Mouse (Mus musculus) small intestine, adult 2 months (tissue): ENCODE data around the gene Sptan1.

Source experiments
- CTCF ChIP-seq: fragments of 200-500 bp; IDR thresholded peaks from 2 replicates; pipeline ENCODE4 v1.5.1; 2012; ENCODE audit warnings: low read depth, mild to moderate bottlenecking, control low read depth, inconsistent platforms, low read length, moderate library complexity, mixed read lengths; ENCODE audit not compliant: insufficient replicate concordance, insufficient read length; ENCODE audit errors: extremely low read depth
- POLR2A ChIP-seq: fragments of 200-500 bp; IDR thresholded peaks from 2 replicates; pipeline ENCODE4 v1.6.1; 2012; ENCODE audit warnings: low read depth, mild to moderate bottlenecking, control low read depth, inconsistent platforms, low read length, moderate library complexity

GRCm38 (mm10) chr2:30076959-30077358 is 111.6 kb downstream of the Sptan1 start:
- TF ChIP-seq CTCF: no peak
- TF ChIP-seq POLR2A: no peak
